Mouse (Mus musculus) B cell, adult (primary cell): ENCODE results near the gene Vps41. TPM values are rescaled to one million over a fixed set of nuclear protein-coding genes. Genes with fewer than 3 reads are reported as not detected.

ENCODE experiments used
- total RNA-seq: library from RNA; stranded (reverse); gene quantifications from 4 replicates; pipeline ENCODE4 v1.2.4, GENCODE M21; 2023; ENCODE audit not compliant: inconsistent age

Gene Vps41
- total RNA-seq: 64.5 to 76.2 TPM (median 73.0 TPM) in 4 replicates

DNA sequence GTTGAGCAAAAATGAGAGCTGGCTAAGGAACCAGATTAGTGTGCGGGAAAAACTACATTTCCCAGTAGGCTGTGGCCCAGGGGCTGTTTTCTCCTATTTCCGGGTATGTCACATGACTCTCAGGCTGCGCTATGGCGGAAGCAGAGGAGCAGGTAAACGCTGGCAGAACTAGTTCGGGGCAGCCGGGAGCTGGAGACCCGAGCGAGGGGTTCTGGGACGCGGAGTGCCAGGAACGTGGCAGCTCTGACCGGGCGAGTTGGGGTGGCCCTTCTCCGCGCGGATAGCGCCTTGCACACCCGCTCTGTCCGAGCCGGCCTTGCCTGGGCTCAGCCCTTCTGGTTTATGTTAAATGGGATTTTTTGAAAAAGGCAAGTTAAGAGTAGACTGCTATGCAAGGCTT, at the start of gene Vps41:
TSS of gene Vps41 (plus strand) at position 102 of the 400 bp plus-strand sequence.

Other genes with a start within 250 kb of the Vps41 start
- not detected in 4 replicates for gene Amph, start 230.9 kb downstream of the Vps41 start, total RNA-seq